Mouse (Mus musculus) naive thymus-derived CD4-positive, alpha-beta T cell, adult 2 months (primary cell): ENCODE results near the gene Il11ra1.
"Not testable (repeated sequence)": the region's sequence is repeated elsewhere in the genome, so short reads cannot be mapped to it uniquely, and the experiment has no call there.

Experiments used
- DNase-seq: peaks from one replicate; pipeline ENCODE4 v3.0.0-alpha.2; 2011; ENCODE audit warnings: low read depth

Il11ra1 gene

GRCm38 (mm10) chr4:41783197-41783596 is 83.4 kb downstream of the Il11ra1 start:
- DNase-seq = not testable (repeated sequence)
